ENCODE assay signal across 23 mouse cellular contexts in the genomic region with DNA sequence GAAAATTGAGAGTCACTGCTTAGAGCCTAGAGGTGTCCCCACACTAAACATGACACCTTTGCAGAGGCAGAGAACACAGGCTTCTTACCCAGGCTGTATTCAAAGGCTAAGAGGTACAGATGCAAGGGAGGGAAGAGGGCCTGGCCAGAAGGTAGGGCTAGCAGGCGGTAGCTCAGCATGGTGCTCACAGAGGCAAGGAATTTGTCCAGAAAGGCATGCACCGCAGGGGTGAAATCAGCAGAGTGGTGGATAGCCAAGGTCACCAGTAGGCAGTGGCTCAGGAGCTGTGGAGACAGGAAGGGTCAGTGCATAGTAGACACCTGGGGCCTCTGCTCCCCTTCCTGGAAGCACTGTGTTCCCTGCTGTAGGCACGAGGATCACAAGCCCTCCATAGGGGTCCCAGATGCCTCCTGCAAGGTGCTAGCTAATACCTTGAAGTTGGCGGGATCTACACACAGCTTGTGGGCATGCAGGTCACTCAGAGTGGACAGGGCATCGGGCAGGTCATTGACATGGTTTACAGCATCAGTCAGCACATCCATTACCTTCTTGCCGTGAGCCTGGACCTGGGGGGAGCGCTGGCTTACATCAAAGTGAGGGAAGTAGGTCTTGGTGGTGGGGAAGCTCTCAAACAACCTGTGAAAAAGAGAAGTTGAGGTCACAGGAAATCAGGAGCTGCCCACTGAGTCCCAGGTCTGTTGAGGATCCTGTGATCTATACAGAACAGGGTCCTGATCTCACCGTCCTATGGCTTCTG. TPM values are rescaled to one million over a fixed set of nuclear protein-coding genes. Genes with fewer than 3 reads are reported as not detected.
DNase-seq lines count a peak whose midpoint lies in the region; TF ChIP-seq lines count a peak whose summit lies in the region.
"Had no signal": no experiment of that assay in that cellular context is flagged by ENCODE, and none has a peak within 500 bp of the region (broad histone marks: within the 10 kb centered on the region; RNA-seq: fewer than 3 reads in every experiment).

No protein-coding gene starts in this region.

- TF ChIP-seq POLR2A in CH12.LX (IDR thresholded peaks at IDR 0.05; ENCODE audit: low read depth, low read length), result peak; percentile 24; the same call in 1 of the 2 replicates

- TF ChIP-seq EP300 in CH12.LX (IDR thresholded peaks at IDR 0.05; ENCODE audit: low read length), result no peak

- H3K36me3 ChIP-seq in CH12.LX (replicated peaks in 1 of 2; ENCODE audit: control insufficient read depth in 1 of 2, insufficient read depth in 1 of 2, low read length in 1 of 2), result peaks cover 69 to 92% of the 10 kb centered on the region in 2 experiments

- no peak overlapping the region for H3K9ac ChIP-seq in CH12.LX (ENCODE audit: insufficient read depth, low read depth)
- H3K9ac ChIP-seq: forebrain, embryonic 13.5 days; liver, embryonic 13.5 days; midbrain, embryonic 15.5 days; neural tube, embryonic 15.5 days; stomach, embryonic 15.5 days had no signal

- H3K79me2 ChIP-seq in CH12.LX (replicated peaks; ENCODE audit: control insufficient read depth, extremely low read depth, insufficient read depth, poor library complexity, severe bottlenecking), result no peaks in the 10 kb centered on the region

- H3K4me2 ChIP-seq in CH12.LX (ENCODE audit: insufficient read depth, low read depth, poor library complexity, severe bottlenecking), result no peak overlapping the region
- H3K4me2 ChIP-seq: forebrain, embryonic 13.5 days; heart, embryonic 11.5 days; liver, embryonic 13.5 days; midbrain, embryonic 15.5 days; neural tube, embryonic 15.5 days; stomach, embryonic 15.5 days had no signal

- dilution Hi-C loops in CH12.LX (cut with MboI; ENCODE audit: extremely low pct_ligation_motif_present, extremely low pct_unique_long_range_greater_than_20kb, low sequenced_read_pairs), result no loop called here

- no peak overlapping the region for H3K4me3 ChIP-seq in CH12.LX (replicated peaks in 1 of 3; ENCODE audit: low read depth in 2 of 3, low read length in 2 of 3, poor library complexity in 1 of 3)
- H3K4me3 ChIP-seq: forebrain, embryonic 13.5 days; left cerebral cortex, adult 2 months; liver, embryonic 13.5 days; megakaryocyte, embryonic 14.5 days; midbrain, embryonic 15.5 days; neural tube, embryonic 15.5 days; stomach, embryonic 15.5 days had no signal

- peaks cover under 1% of the 10 kb centered on the region for H3K9me3 ChIP-seq in CH12.LX (replicated peaks; ENCODE audit: low read length)
- H3K9me3 ChIP-seq: midbrain, embryonic 15.5 days; stomach, embryonic 15.5 days had no signal

- no peak for TF ChIP-seq RAD21 in CH12.LX (IDR thresholded peaks at IDR 0.05; ENCODE audit: low read depth, low read length)

- H3K4me1 ChIP-seq in CH12.LX (ENCODE audit: control insufficient read depth in 1 of 2, insufficient read depth in 2 of 2), result no peaks in the 10 kb centered on the region
- H3K4me1 ChIP-seq: forebrain, embryonic 13.5 days; liver, embryonic 13.5 days; midbrain, embryonic 15.5 days; neural tube, embryonic 15.5 days; stomach, embryonic 15.5 days had no signal

- no peak for TF ChIP-seq CTCF in CH12.LX (conservative IDR thresholded peaks at IDR 0.05 in 1 of 2, IDR thresholded peaks at IDR 0.05 in 1 of 2; ENCODE audit: low read depth in 2 of 2, low read length in 2 of 2)

- no peaks in the 10 kb centered on the region for H3K27me3 ChIP-seq in CH12.LX (replicated peaks)
- H3K27me3 ChIP-seq: forebrain, embryonic 13.5 days; liver, embryonic 13.5 days; megakaryocyte, embryonic 14.5 days; midbrain, embryonic 15.5 days; neural tube, embryonic 15.5 days; stomach, embryonic 15.5 days had no signal

- DNase-seq in cerebellum, adult 9-11 months, result peak; percentile 12
- no peak for DNase-seq in cerebellum, postnatal 14 days
- no peak for DNase-seq in CH12.LX (ENCODE audit: extremely low read depth)
- DNase-seq in ES-CJ7 (ENCODE audit: low read depth, low spot score), result peak; percentile 25
- peak; percentile 20 to 34 for DNase-seq in cerebellum, postnatal 25 days
- DNase-seq in lung, postnatal 25 days (ENCODE audit: low spot score), result no peak
- no peak for DNase-seq in gastrocnemius, postnatal 14 days
- DNase-seq: adrenal gland, adult 2 months; embryo, embryonic 11 days; heart, adult 11 months; kidney, adult 11 months; liver, embryonic 13.5 days; lung, adult 2 months; lung, postnatal 36 days; right cerebral cortex, adult 18-20 months; thymus, postnatal 25 days had no signal

- intact Hi-C loops in gastrocnemius, postnatal 14 days (cut with DNase I; ENCODE audit: low total_unique reads), result no loop called here

- in situ Hi-C loops in CH12.LX (cut with MboI; ENCODE audit: low pct_ligation_motif_present, low pct_unique_long_range_greater_than_20kb, low sequenced_read_pairs), result loop anchor here (25.0 kb wide), 1 partner anchor 351 kb away; no protein-coding TSS in a partner anchor

- no peak overlapping the region for H3K27ac ChIP-seq in CH12.LX (ENCODE audit: insufficient read depth, low read depth)
- H3K27ac ChIP-seq: forebrain, embryonic 13.5 days; left cerebral cortex, adult 2 months; liver, embryonic 13.5 days; midbrain, embryonic 15.5 days; neural tube, embryonic 15.5 days; stomach, embryonic 15.5 days had no signal

TF ChIP-seq in CH12.LX, 34 proteins besides CTCF, POLR2A, EP300 and RAD21:
- TF ChIP-seq CHD2 (IDR thresholded peaks at IDR 0.05; ENCODE audit: low read length) (no peak), MAX (IDR thresholded peaks at IDR 0.05; ENCODE audit: low read length) (no peak), MXI1 (IDR thresholded peaks at IDR 0.05; ENCODE audit: low read depth, low read length) (no peak), MEF2A (IDR thresholded peaks at IDR 0.05; ENCODE audit: borderline replicate concordance, low read depth, low read length) (no peak), SIN3A (IDR thresholded peaks at IDR 0.05; ENCODE audit: low read length) (no peak), CHD1 (IDR thresholded peaks at IDR 0.05; ENCODE audit: low read depth, low read length) (no peak), IRF4 (IDR thresholded peaks at IDR 0.05; ENCODE audit: low read depth, low read length) (no peak), NELFE (IDR thresholded peaks at IDR 0.05; ENCODE audit: low read depth, low read length) (no peak)

RNA-seq across cellular contexts. Expression of a gene that starts 33.7 kb away (rescaled TPM):
- total RNA-seq in CH12.LX (2012; rRNA removed) (46.1 and 63.0 TPM in 2 replicates), CH12.LX (2014; rRNA removed) (70.2 and 75.9 TPM in 2 replicates)
- 68.6 and 76.0 TPM in 2 replicates for polyA plus RNA-seq in CH12.LX (2012; ENCODE audit: insufficient read length, low read depth)
- 10 to 100 TPM; 14.0 to 15.4 TPM for total RNA-seq in gastrocnemius, postnatal 14 days (2021)

RNA-seq across cellular contexts. Expression of a gene that starts 42.3 kb away (rescaled TPM):
- total RNA-seq in CH12.LX (2012; rRNA removed), result 4.9 and 8.3 TPM in 2 replicates
- total RNA-seq in CH12.LX (2014; rRNA removed), result 3.6 and 4.1 TPM in 2 replicates
- polyA plus RNA-seq in CH12.LX (2012; ENCODE audit: insufficient read length, low read depth), result 9.0 and 13.3 TPM in 2 replicates
- 10 to 100 TPM; 47.8 to 62.8 TPM for total RNA-seq in gastrocnemius, postnatal 14 days (2021)

Comparison
In these comparisons a context has a peak if more than half of its experiments do, and no peak if none do; other contexts are left out.
1. DNase-seq: peak in cerebellum, adult 9-11 months (single experiment), ES-CJ7 (single experiment) and cerebellum, postnatal 25 days (2 of 2); none in cerebellum, postnatal 14 days (0 of 2), CH12.LX (single experiment), lung, postnatal 25 days (single experiment) and gastrocnemius, postnatal 14 days (single experiment).
2. RNA of a gene that starts 42.3 kb away (total RNA-seq): 47.8 to 62.8 TPM in gastrocnemius, postnatal 14 days; 3.6 to 8.3 TPM in CH12.LX; every median in the first group is over 4 times any median in the second.